Mouse (Mus musculus) right cerebral cortex, adult 2 months (tissue): Measurements from ENCODE around the gene Btbd2.
A peak's percentile ranks its signal among the peaks of the same experiment; 100 is the strongest.

Source experiments
- DNase-seq, 2 experiments: peaks; one replicate each; pipeline ENCODE4 v3.0.0; 2021 to 2022; ENCODE audit warnings: low spot score in 2 of 2

Gene Btbd2

GRCm38 (mm10) chr10:80635345-80635744, 21.5 kb downstream of the Btbd2 start:
- DNase-seq, result no peak

GRCm38 (mm10) chr10:80628925-80629324, 27.9 kb downstream of the Btbd2 start:
- DNase-seq, result no peak

GRCm38 (mm10) chr10:80627685-80628084, 29.2 kb downstream of the Btbd2 start:
- no peak for DNase-seq

- DNase-seq, result no peak
These were observed 31.1 kb downstream of the Btbd2 start for GRCm38 (mm10) chr10:80625764-80626163.

- DNase-seq, result peak; percentile 46 to 51
These were observed 33.2 kb downstream of the Btbd2 start for GRCm38 (mm10) chr10:80623457-80624191.

GRCm38 (mm10) chr10:80622661-80623456, 34.0 kb downstream of the Btbd2 start, which contains the start of gene Csnk1g2:
Gene Csnk1g2, plus strand, starts transcription at chr10:80622838.
- no peak for DNase-seq

GRCm38 (mm10) chr10:80621940-80622660, 34.8 kb downstream of the Btbd2 start:
- peak; percentile 99 to 100 for DNase-seq

- no peak for DNase-seq
These were observed 35.3 kb downstream of the Btbd2 start for GRCm38 (mm10) chr10:80621690-80621939.

- no peak for DNase-seq
These were observed 35.8 kb downstream of the Btbd2 start for GRCm38 (mm10) chr10:80620796-80621689.

- DNase-seq, result no peak
These were observed 36.5 kb downstream of the Btbd2 start for GRCm38 (mm10) chr10:80620365-80620764.

- no peak for DNase-seq
These were observed 37.2 kb downstream of the Btbd2 start for GRCm38 (mm10) chr10:80619465-80620244.

- no peak for DNase-seq
These were observed 38.7 kb downstream of the Btbd2 start for GRCm38 (mm10) chr10:80618181-80618580.

GRCm38 (mm10) chr10:80614351-80614750, 42.5 kb downstream of the Btbd2 start:
- DNase-seq, result no peak

GRCm38 (mm10) chr10:80613821-80614220, 43.0 kb downstream of the Btbd2 start:
- DNase-seq, result no peak

- DNase-seq, result no peak
These were observed 45.0 kb downstream of the Btbd2 start for GRCm38 (mm10) chr10:80611905-80612304.

GRCm38 (mm10) chr10:80611024-80611423, 45.8 kb downstream of the Btbd2 start:
- DNase-seq, result peak; percentile 32 to 39

GRCm38 (mm10) chr10:80610116-80610785, 46.6 kb downstream of the Btbd2 start:
- DNase-seq, result no peak

- DNase-seq, result no peak
These were observed 47.5 kb downstream of the Btbd2 start for GRCm38 (mm10) chr10:80609269-80609924.

- DNase-seq, result no peak
These were observed 48.4 kb downstream of the Btbd2 start for GRCm38 (mm10) chr10:80608435-80608834.
